ENCODE assay signal across 1 mouse cellular context in the genomic region with DNA sequence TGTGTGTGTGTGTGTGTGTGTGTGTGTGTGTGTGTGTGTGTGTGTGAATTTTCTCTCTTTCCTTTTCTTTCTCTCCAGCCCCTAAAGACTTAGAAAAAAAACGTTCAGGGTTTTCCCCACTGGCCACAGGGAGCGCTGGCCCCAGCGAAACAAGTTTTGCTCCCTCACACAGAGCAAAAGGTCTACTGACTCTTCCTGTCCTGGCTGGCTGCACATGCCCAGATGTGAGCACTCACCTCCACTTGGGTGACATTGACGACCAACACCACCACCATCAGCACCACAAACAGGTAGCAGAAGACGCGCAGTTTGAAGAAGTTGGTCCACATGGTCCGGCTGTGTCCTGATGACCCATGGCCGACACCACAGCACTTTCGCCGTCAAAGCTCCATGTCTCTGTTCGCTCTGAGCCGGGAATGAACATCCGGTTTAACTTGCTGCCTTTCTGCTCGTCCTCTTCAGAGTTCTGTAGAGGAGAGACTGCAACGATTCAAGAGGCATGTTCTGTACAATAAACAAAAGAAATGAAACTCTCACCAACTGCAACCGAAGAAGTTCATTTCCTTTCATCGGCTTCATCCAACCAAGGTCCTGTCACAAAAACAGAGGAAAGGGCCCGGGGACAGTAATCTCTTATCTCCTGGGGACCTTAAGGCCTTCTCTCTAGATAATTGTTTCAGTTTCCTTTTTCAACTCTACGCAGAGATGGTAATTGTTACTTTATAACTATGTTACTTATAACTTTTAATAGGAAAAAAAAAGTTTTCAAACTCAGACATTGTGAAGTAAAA.
TF ChIP-seq lines count a peak whose summit lies in the region.

No protein-coding gene starts in this region.

TF ChIP-seq in CH12.LX, 34 proteins besides CTCF, POLR2A, EP300 and RAD21:
- TF ChIP-seq MYC (IDR thresholded peaks at IDR 0.05; ENCODE audit: low read depth, low read length) (peak; percentile 80; the same call in 1 of the 2 replicates), MAZ (IDR thresholded peaks at IDR 0.05; ENCODE audit: low read depth, low read length) (peak; percentile 57; the same call in 1 of the 2 replicates), SMC3 (IDR thresholded peaks at IDR 0.05; ENCODE audit: low read depth, low read length) (peak; percentile 36), MAFK (IDR thresholded peaks at IDR 0.05; ENCODE audit: insufficient replicate concordance, low read length) (no peak), TCF12 (IDR thresholded peaks at IDR 0.05; ENCODE audit: low read depth, low read length) (no peak; the same call in 1 of the 2 replicates), PAX5 (IDR thresholded peaks at IDR 0.05; ENCODE audit: low read length) (no peak), GABPA (IDR thresholded peaks at IDR 0.05; ENCODE audit: insufficient replicate concordance, low read depth, low read length) (no peak), CHD1 (IDR thresholded peaks at IDR 0.05; ENCODE audit: low read depth, low read length) (no peak), ETS1 (conservative IDR thresholded peaks at IDR 0.05; ENCODE audit: low read depth, low read length) (peak; percentile 54), NRF1 (IDR thresholded peaks at IDR 0.05; ENCODE audit: low read depth, low read length) (peak; percentile 82), TBP (conservative IDR thresholded peaks at IDR 0.05; ENCODE audit: low read depth, low read length) (no peak), HCFC1 (IDR thresholded peaks at IDR 0.05; ENCODE audit: low read depth, low read length) (peak; percentile 56), KAT2A (IDR thresholded peaks at IDR 0.05; ENCODE audit: insufficient replicate concordance, low read length) (no peak), MEF2A (IDR thresholded peaks at IDR 0.05; ENCODE audit: borderline replicate concordance, low read depth, low read length) (peak; percentile 66; the same call in 1 of the 2 replicates), MAX (IDR thresholded peaks at IDR 0.05; ENCODE audit: low read length) (peak; percentile 84), ZKSCAN1 (IDR thresholded peaks at IDR 0.05; ENCODE audit: borderline replicate concordance, low read depth, low read length) (no peak), ZMIZ1 (IDR thresholded peaks at IDR 0.05; ENCODE audit: low read depth, low read length) (0 out of 2 replicates have a peak, but pooled peaks have one; percentile 37), BHLHE40 (IDR thresholded peaks at IDR 0.05; ENCODE audit: low read depth, low read length) (peak; percentile 81), E2F4 (IDR thresholded peaks at IDR 0.05; ENCODE audit: insufficient replicate concordance, low read depth, low read length) (no peak), SIN3A (IDR thresholded peaks at IDR 0.05; ENCODE audit: low read length) (peak; percentile 48; the same call in 1 of the 2 replicates), USF2 (conservative IDR thresholded peaks at IDR 0.05; ENCODE audit: low read depth, low read length) (no peak), CHD2 (IDR thresholded peaks at IDR 0.05; ENCODE audit: low read length) (no peak), ZNF384 (IDR thresholded peaks at IDR 0.05; ENCODE audit: low read depth, low read length) (peak; percentile 95), MXI1 (IDR thresholded peaks at IDR 0.05; ENCODE audit: low read depth, low read length) (peak; percentile 70), RCOR1 (conservative IDR thresholded peaks at IDR 0.05; ENCODE audit: low read depth, low read length) (no peak), UBTF (IDR thresholded peaks at IDR 0.05; ENCODE audit: low read depth, low read length) (no peak), ELF1 (IDR thresholded peaks at IDR 0.05; ENCODE audit: low read depth, low read length) (peak; percentile 78), NELFE (IDR thresholded peaks at IDR 0.05; ENCODE audit: low read depth, low read length) (peak; percentile 61), USF1 (IDR thresholded peaks at IDR 0.05; ENCODE audit: low read depth, low read length) (no peak), POLR2AphosphoS2 (IDR thresholded peaks at IDR 0.05; ENCODE audit: low read depth, low read length) (peak; percentile 43; the same call in 1 of the 2 replicates), IRF4 (IDR thresholded peaks at IDR 0.05; ENCODE audit: low read depth, low read length) (peak; percentile 84), JUND (conservative IDR thresholded peaks at IDR 0.05; ENCODE audit: low read depth, low read length) (no peak), JUN (IDR thresholded peaks at IDR 0.05; ENCODE audit: insufficient read depth, low read depth, low read length) (0 out of 2 replicates have a peak, but pooled peaks have one; percentile 0), ZC3H11A (IDR thresholded peaks at IDR 0.05; ENCODE audit: low read depth, low read length) (no peak)
